8 mouse cellular contexts compared by ENCODE assay signal in the genomic region with DNA sequence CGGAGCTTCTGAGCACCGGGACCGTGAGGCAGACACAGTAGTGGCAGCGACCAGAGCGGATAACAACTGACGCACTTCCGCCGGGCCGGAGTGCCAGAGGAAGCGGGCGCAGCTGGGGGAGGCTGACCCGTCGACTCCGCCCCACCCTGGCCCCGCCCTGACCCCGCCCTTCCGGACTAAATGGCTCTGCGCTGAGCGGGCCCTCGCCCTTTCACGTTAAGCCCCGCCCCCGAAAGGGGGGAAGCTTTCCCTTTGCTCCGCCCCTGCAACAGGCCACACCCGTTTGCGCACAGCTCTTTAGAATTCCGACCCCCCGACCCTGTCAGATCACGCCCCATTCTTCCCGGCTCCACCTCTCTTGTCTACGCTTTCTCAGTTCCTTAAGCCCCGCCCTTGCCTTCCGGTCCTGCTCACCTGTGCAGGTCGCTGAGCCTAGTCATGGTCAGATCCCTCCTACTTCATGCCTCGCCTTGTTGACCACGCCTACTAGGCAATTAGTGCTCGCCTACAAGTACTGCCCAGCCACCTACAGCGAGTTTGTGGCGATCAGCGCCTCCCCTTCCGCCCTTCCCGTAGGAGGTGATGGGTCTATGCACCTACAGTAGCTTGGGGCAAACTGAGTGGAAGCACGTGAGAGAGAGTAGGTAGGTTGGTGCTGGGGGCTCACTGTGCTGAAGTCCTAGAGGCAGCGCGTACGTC. TPM values are rescaled to one million over a fixed set of nuclear protein-coding genes. Genes with fewer than 3 reads are reported as not detected.
DNase-seq lines count a peak whose midpoint lies in the region; ATAC-seq and TF ChIP-seq lines count a peak whose summit lies in the region.

Fbrsl1 (minus strand) TSS at position 68 of the 699 bp plus-strand sequence.

- dilution Hi-C loops in CH12.LX (cut with MboI; ENCODE audit: extremely low pct_ligation_motif_present, extremely low pct_unique_long_range_greater_than_20kb, low sequenced_read_pairs): no loop called here

- H3K79me2 ChIP-seq in CH12.LX (replicated peaks; ENCODE audit: control insufficient read depth, extremely low read depth, insufficient read depth, poor library complexity, severe bottlenecking): peaks cover 34% of the 10 kb centered on the region

- H3K4me2 ChIP-seq in CH12.LX (ENCODE audit: insufficient read depth, low read depth, poor library complexity, severe bottlenecking): peak within 1 kb of the TSS; percentile 92
- H3K4me2 ChIP-seq in forebrain, embryonic 11.5 days (ENCODE audit: low read depth, low read length, severe bottlenecking): peak within 1 kb of the TSS; percentile 99
- H3K4me2 ChIP-seq in heart, embryonic 16.5 days (ENCODE audit: low read depth, low read length): peak within 1 kb of the TSS; percentile 80
- peak within 1 kb of the TSS; percentile 95 for H3K4me2 ChIP-seq in liver, embryonic 15.5 days
- H3K4me2 ChIP-seq in neural tube, embryonic 12.5 days (replicated peaks): peak within 1 kb of the TSS; percentile 99

- peak within 1 kb of the TSS; percentile 94 for H3K9ac ChIP-seq in CH12.LX (ENCODE audit: insufficient read depth, low read depth)
- H3K9ac ChIP-seq in forebrain, embryonic 11.5 days (ENCODE audit: low read length): peak within 1 kb of the TSS; percentile 82
- peak within 1 kb of the TSS; percentile 93 for H3K9ac ChIP-seq in heart, embryonic 16.5 days (ENCODE audit: low read length)
- peak within 1 kb of the TSS; percentile 93 for H3K9ac ChIP-seq in liver, embryonic 15.5 days
- peak within 1 kb of the TSS; percentile 94 for H3K9ac ChIP-seq in neural tube, embryonic 12.5 days

- TF ChIP-seq EP300 in CH12.LX (IDR thresholded peaks at IDR 0.05; ENCODE audit: low read length): no peak

- ATAC-seq in forebrain, embryonic 11.5 days (replicated peaks; ENCODE audit: low FRiP score): peak; percentile 96
- peak; percentile 97 for ATAC-seq in heart, embryonic 16.5 days (replicated peaks; ENCODE audit: extremely low read depth, insufficient read depth, low FRiP score)
- ATAC-seq in liver, embryonic 15.5 days (ENCODE audit: insufficient read depth): peak; percentile 98
- ATAC-seq in neural tube, embryonic 12.5 days (ENCODE audit: low FRiP score, low read depth): peak; percentile 94

- 1% methylated on average over 44 of the region's 46 CpGs for WGBS in forebrain, embryonic 11.5 days
- WGBS in heart, embryonic 16.5 days: under 1% methylated on average over 45 of the region's 46 CpGs
- 1% methylated on average over 46 of the region's 46 CpGs for WGBS in liver, embryonic 15.5 days (ENCODE audit: insufficient replicate concordance)
- WGBS in neural tube, embryonic 12.5 days: under 1% methylated on average over 44 of the region's 46 CpGs

- H3K4me1 ChIP-seq in CH12.LX (ENCODE audit: control insufficient read depth in 1 of 2, insufficient read depth in 2 of 2): peaks cover 9 to 52% of the 10 kb centered on the region in 2 experiments
- peaks cover 10% of the 10 kb centered on the region; the same call in 1 of the 2 replicates for H3K4me1 ChIP-seq in forebrain, embryonic 11.5 days (replicated peaks; ENCODE audit: control insufficient read depth, insufficient read depth, low read length)
- peaks cover 29% of the 10 kb centered on the region for H3K4me1 ChIP-seq in heart, embryonic 16.5 days (ENCODE audit: control insufficient read depth, insufficient read depth, low read length)
- peaks cover 37% of the 10 kb centered on the region for H3K4me1 ChIP-seq in liver, embryonic 15.5 days (replicated peaks)
- H3K4me1 ChIP-seq in neural tube, embryonic 12.5 days: peaks cover 28% of the 10 kb centered on the region

- TF ChIP-seq POLR2A in CH12.LX (IDR thresholded peaks at IDR 0.05; ENCODE audit: low read depth, low read length): peak; percentile 85

- H3K36me3 ChIP-seq in CH12.LX (replicated peaks in 1 of 2; ENCODE audit: control insufficient read depth in 1 of 2, insufficient read depth in 1 of 2, low read length in 1 of 2): peaks cover 0 to 21% of the 10 kb centered on the region in 2 experiments
- no peaks in the 10 kb centered on the region for H3K36me3 ChIP-seq in forebrain, embryonic 11.5 days (ENCODE audit: control insufficient read depth, insufficient read depth, low read length)
- no peaks in the 10 kb centered on the region for H3K36me3 ChIP-seq in heart, embryonic 16.5 days (ENCODE audit: control insufficient read depth, insufficient read depth)
- no peaks in the 10 kb centered on the region for H3K36me3 ChIP-seq in liver, embryonic 15.5 days (replicated peaks)
- H3K36me3 ChIP-seq in neural tube, embryonic 12.5 days: no peaks in the 10 kb centered on the region

- H3K4me3 ChIP-seq in CH12.LX (replicated peaks in 1 of 3; ENCODE audit: low read depth in 2 of 3, low read length in 2 of 3, poor library complexity in 1 of 3): peak within 1 kb of the TSS; percentile 83 to 90 (median 84)
- peak within 1 kb of the TSS; percentile 95 for H3K4me3 ChIP-seq in forebrain, embryonic 11.5 days (ENCODE audit: low read depth, low read length)
- peak within 1 kb of the TSS; percentile 92 for H3K4me3 ChIP-seq in heart, embryonic 16.5 days (ENCODE audit: low read length)
- H3K4me3 ChIP-seq in liver, embryonic 15.5 days (replicated peaks): peak within 1 kb of the TSS; percentile 97
- peak within 1 kb of the TSS; percentile 97 for H3K4me3 ChIP-seq in neural tube, embryonic 12.5 days

- in situ Hi-C loops in CH12.LX (cut with MboI; ENCODE audit: low pct_ligation_motif_present, low pct_unique_long_range_greater_than_20kb, low sequenced_read_pairs): no loop called here

- H3K9me3 ChIP-seq in CH12.LX (replicated peaks; ENCODE audit: low read length): no peaks in the 10 kb centered on the region
- H3K9me3 ChIP-seq in forebrain, embryonic 11.5 days (ENCODE audit: control insufficient read depth, low read length): no peaks in the 10 kb centered on the region
- H3K9me3 ChIP-seq in heart, embryonic 16.5 days (replicated peaks; ENCODE audit: control insufficient read depth, low read length): no peaks in the 10 kb centered on the region
- no peaks in the 10 kb centered on the region for H3K9me3 ChIP-seq in liver, embryonic 15.5 days (replicated peaks)
- no peaks in the 10 kb centered on the region for H3K9me3 ChIP-seq in neural tube, embryonic 12.5 days

- no peak for TF ChIP-seq RAD21 in CH12.LX (IDR thresholded peaks at IDR 0.05; ENCODE audit: low read depth, low read length)

- peak within 1 kb of the TSS; percentile 30; the same call in 1 of the 2 replicates for H3K27ac ChIP-seq in CH12.LX (ENCODE audit: insufficient read depth, low read depth)
- H3K27ac ChIP-seq in forebrain, embryonic 11.5 days (ENCODE audit: low read depth, low read length): no peak within 1 kb of the TSS
- H3K27ac ChIP-seq in heart, embryonic 16.5 days (ENCODE audit: low read length): peak within 1 kb of the TSS; percentile 81
- H3K27ac ChIP-seq in liver, embryonic 15.5 days (replicated peaks): peak within 1 kb of the TSS; percentile 87
- peak within 1 kb of the TSS; percentile 7; the same call in 1 of the 2 replicates for H3K27ac ChIP-seq in neural tube, embryonic 12.5 days

- no peak for TF ChIP-seq CTCF in CH12.LX (conservative IDR thresholded peaks at IDR 0.05 in 1 of 2, IDR thresholded peaks at IDR 0.05 in 1 of 2; ENCODE audit: low read depth in 2 of 2, low read length in 2 of 2)

- DNase-seq in CH12.LX (ENCODE audit: extremely low read depth): peak; percentile 98
- DNase-seq in c-Kit-positive CD71-positive TER-119-negative erythroid progenitor cells, embryonic 14.5 days (ENCODE audit: low read depth): peak; percentile 98
- DNase-seq in forebrain, embryonic 11.5 days (ENCODE audit: low spot score): peak; percentile 99
- peak; percentile 98 to 99 for DNase-seq in kidney, postnatal 36 days
- DNase-seq in telencephalon, adult 2 months (ENCODE audit: low read depth, low spot score): peak; percentile 94

- no peaks in the 10 kb centered on the region for H3K27me3 ChIP-seq in CH12.LX (replicated peaks)
- peaks cover 2% of the 10 kb centered on the region; the same call in 1 of the 2 replicates for H3K27me3 ChIP-seq in forebrain, embryonic 11.5 days (ENCODE audit: control insufficient read depth, insufficient read depth, low read length)
- H3K27me3 ChIP-seq in heart, embryonic 16.5 days (ENCODE audit: control insufficient read depth, insufficient read depth, low read length): no peaks in the 10 kb centered on the region
- H3K27me3 ChIP-seq in liver, embryonic 15.5 days: peaks cover 24% of the 10 kb centered on the region; the same call in 1 of the 2 replicates
- H3K27me3 ChIP-seq in neural tube, embryonic 12.5 days (replicated peaks): no peaks in the 10 kb centered on the region

TF ChIP-seq in CH12.LX, 34 proteins besides CTCF, POLR2A, EP300 and RAD21 (continues in another document):
- TF ChIP-seq ETS1 (conservative IDR thresholded peaks at IDR 0.05; ENCODE audit: low read depth, low read length): no peak
- peak; percentile 64 for TF ChIP-seq SIN3A (IDR thresholded peaks at IDR 0.05; ENCODE audit: low read length)
- TF ChIP-seq MAZ (IDR thresholded peaks at IDR 0.05; ENCODE audit: low read depth, low read length): peak; percentile 71
- peak; percentile 89 for TF ChIP-seq NELFE (IDR thresholded peaks at IDR 0.05; ENCODE audit: low read depth, low read length)
- TF ChIP-seq POLR2AphosphoS2 (IDR thresholded peaks at IDR 0.05; ENCODE audit: low read depth, low read length): peak; percentile 45; the same call in 1 of the 2 replicates
- TF ChIP-seq MYC (IDR thresholded peaks at IDR 0.05; ENCODE audit: low read depth, low read length): no peak
- TF ChIP-seq ZNF384 (IDR thresholded peaks at IDR 0.05; ENCODE audit: low read depth, low read length): no peak
- TF ChIP-seq HCFC1 (IDR thresholded peaks at IDR 0.05; ENCODE audit: low read depth, low read length): peak; percentile 68
- TF ChIP-seq ELF1 (IDR thresholded peaks at IDR 0.05; ENCODE audit: low read depth, low read length): peak; percentile 67
- peak; percentile 60 for TF ChIP-seq NRF1 (IDR thresholded peaks at IDR 0.05; ENCODE audit: low read depth, low read length)
- peak; percentile 68; the same call in 1 of the 2 replicates for TF ChIP-seq TCF12 (IDR thresholded peaks at IDR 0.05; ENCODE audit: low read depth, low read length)
- peak; percentile 42; the same call in 1 of the 2 replicates for TF ChIP-seq TBP (conservative IDR thresholded peaks at IDR 0.05; ENCODE audit: low read depth, low read length)
- TF ChIP-seq MXI1 (IDR thresholded peaks at IDR 0.05; ENCODE audit: low read depth, low read length): no peak; the same call in 1 of the 2 replicates
- no peak for TF ChIP-seq RCOR1 (conservative IDR thresholded peaks at IDR 0.05; ENCODE audit: low read depth, low read length)

RNA-seq across cellular contexts. Expression of gene Fbrsl1, which starts in this region (rescaled TPM):
- total RNA-seq in CH12.LX (2012; rRNA removed) (9.1 and 9.8 TPM in 2 replicates), CH12.LX (2014; rRNA removed) (3.0 and 4.1 TPM in 2 replicates)
- polyA plus RNA-seq in CH12.LX (2012; ENCODE audit: insufficient read length, low read depth): 26.7 and 32.0 TPM in 2 replicates
- polyA plus RNA-seq in forebrain, embryonic 11.5 days (2014; fragmentation: Nextera tagmentation; extraction: Ambion mirVana): 39.5 and 41.1 TPM in 2 replicates
- polyA plus RNA-seq in heart, embryonic 16.5 days (2015; fragmentation: Nextera tagmentation; extraction: Ambion mirVana): 4.6 and 6.7 TPM in 2 replicates
- polyA plus RNA-seq in liver, embryonic 15.5 days (2015; fragmentation: Nextera tagmentation; extraction: Ambion mirVana): 4.1 and 4.9 TPM in 2 replicates
- polyA plus RNA-seq in neural tube, embryonic 12.5 days (2016; fragmentation: Nextera tagmentation; extraction: Ambion mirVana): 33.9 and 41.7 TPM in 2 replicates
